Mouse (Mus musculus) bone marrow, adult 2 months (tissue): ENCODE measurements around the gene Ip6k1.

Experiments used
- CTCF ChIP-seq: fragments of 200-500 bp; IDR thresholded peaks from 2 replicates; pipeline ENCODE4 v1.5.1; 2011; ENCODE audit warnings: low read length, control low read depth; ENCODE audit not compliant: control insufficient read depth, insufficient read depth
- POLR2A ChIP-seq: fragments of 200-500 bp; IDR thresholded peaks from 2 replicates; pipeline ENCODE4 v1.6.1; 2011; ENCODE audit warnings: low read depth, mild to moderate bottlenecking, control low read depth, low read length, borderline replicate concordance; ENCODE audit not compliant: control insufficient read depth

DNA sequence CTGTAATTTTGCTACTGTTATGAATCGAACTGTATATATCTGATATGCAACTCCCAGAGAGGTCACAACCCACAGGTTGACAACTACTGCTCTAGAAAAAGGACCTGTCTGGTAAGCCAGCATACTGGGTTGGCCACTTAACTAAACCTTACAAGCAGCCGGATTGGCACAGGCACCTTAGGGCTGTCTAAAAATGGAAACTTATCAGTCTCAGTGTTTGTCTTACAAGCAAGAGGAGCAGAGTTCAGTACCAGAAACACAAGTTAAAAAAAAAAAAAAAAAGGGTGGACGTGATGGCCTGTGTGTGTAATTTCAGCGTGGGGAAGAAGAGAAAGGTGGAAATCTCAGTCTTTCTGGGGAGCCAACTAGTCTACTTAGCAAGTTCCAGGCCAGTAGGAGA is 69.5 kb downstream of the Ip6k1 start:
- TF ChIP-seq CTCF (no peak), POLR2A (no peak)
